Mouse (Mus musculus) intestine, postnatal 0 days (tissue): ENCODE measurements around the gene Ccdc92b. TPM values are rescaled to one million over a fixed set of nuclear protein-coding genes. Genes with fewer than 3 reads are reported as not detected.

Source experiments
- ATAC-seq: fragments of 200-750 bp; cut with Nextera tagmentation; 2 replicates; pipeline ENCODE4 v1.8.0; 2017; ENCODE audit warnings: mild to moderate bottlenecking, moderate TSS enrichment, moderate library complexity
- H3K27ac ChIP-seq: fragments of 300-500 bp; sonication (generic); 2 replicates; pipeline ENCODE4 v1.5.1; 2014; ENCODE audit warnings: mild to moderate bottlenecking, low read depth, low read length, moderate library complexity
- H3K27me3 ChIP-seq: fragments of 300-500 bp; sonication (generic); replicated peaks from 2 replicates; pipeline ENCODE4 v1.6.1; 2014; ENCODE audit warnings: low read length, mixed read lengths; ENCODE audit not compliant: control insufficient read depth, insufficient read depth
- H3K36me3 ChIP-seq: fragments of 300-500 bp; sonication (generic); 2 replicates; pipeline ENCODE4 v1.6.1; 2014; ENCODE audit warnings: mild to moderate bottlenecking, moderate library complexity; ENCODE audit not compliant: control insufficient read depth, insufficient read depth
- H3K4me1 ChIP-seq: fragments of 300-500 bp; sonication (generic); replicated peaks from 2 replicates; pipeline ENCODE4 v1.6.1; 2014; ENCODE audit warnings: antibody characterized with exemption, low read length, mixed read lengths; ENCODE audit not compliant: control insufficient read depth, insufficient read depth
- H3K4me2 ChIP-seq: fragments of 300-500 bp; sonication (generic); replicated peaks from 2 replicates; pipeline ENCODE4 v1.6.1; 2014; ENCODE audit warnings: low read depth, mild to moderate bottlenecking, moderate library complexity
- H3K4me3 ChIP-seq: fragments of 300-500 bp; sonication (generic); 2 replicates; pipeline ENCODE4 v1.5.1; 2014; ENCODE audit warnings: low read depth, low read length
- H3K9ac ChIP-seq: fragments of 300-500 bp; sonication (generic); 2 replicates; pipeline ENCODE4 v1.6.1; 2014; ENCODE audit warnings: mild to moderate bottlenecking, low read depth, low read length
- H3K9me3 ChIP-seq: fragments of 300-500 bp; sonication (generic); 2 replicates; pipeline ENCODE4 v1.6.1; 2016; ENCODE audit warnings: mixed run types; ENCODE audit not compliant: control insufficient read depth
- CTCF ChIP-seq: sonication (generic); IDR thresholded peaks from 2 replicates; pipeline ENCODE4 v1.5.1; 2016; ENCODE audit warnings: low read depth, mild to moderate bottlenecking, control low read depth, antibody characterized with exemption, moderate library complexity
- WGBS: fragments of 180-500 bp; shearing (Covaris S2); extraction: QIAGEN DNeasy Blood & Tissue Kit; methylation state at CpG from one replicate; pipeline ENCODE4 v1.1.7; 2014; 5-methylcytosine and 5-hydroxymethylcytosine counted together
- polyA plus RNA-seq: library from polyadenylated mRNA; unstranded; fragments of >200 nt; fragmentation: Nextera tagmentation; extraction: Ambion mirVana; gene quantifications from 2 replicates; pipeline ENCODE4 v1.2.1, GENCODE M21; 2015

Ccdc92b gene
- polyA plus RNA-seq, 1 experiment from 2014 or later = 0.25 TPM

GRCm38 (mm10) chr11:74660336-74660735 lies 40.9 kb downstream of the Ccdc92b start:
- Histone ChIP-seq H3K9ac (no peak overlapping the region), H3K27me3 (no peaks in the 10 kb centered on the region), H3K36me3 (peaks cover 91% of the 10 kb centered on the region), H3K9me3 (no peaks in the 10 kb centered on the region), H3K27ac (0 out of 2 replicates have a peak overlapping the region, but pooled peaks have one; percentile 7), H3K4me1 (no peaks in the 10 kb centered on the region), H3K4me2 (no peak overlapping the region), H3K4me3 (no peak overlapping the region)
- no peak for ATAC-seq
- 84% methylated on average over 13 of the region's 13 CpGs for WGBS
- TF ChIP-seq CTCF = no peak

DNA sequence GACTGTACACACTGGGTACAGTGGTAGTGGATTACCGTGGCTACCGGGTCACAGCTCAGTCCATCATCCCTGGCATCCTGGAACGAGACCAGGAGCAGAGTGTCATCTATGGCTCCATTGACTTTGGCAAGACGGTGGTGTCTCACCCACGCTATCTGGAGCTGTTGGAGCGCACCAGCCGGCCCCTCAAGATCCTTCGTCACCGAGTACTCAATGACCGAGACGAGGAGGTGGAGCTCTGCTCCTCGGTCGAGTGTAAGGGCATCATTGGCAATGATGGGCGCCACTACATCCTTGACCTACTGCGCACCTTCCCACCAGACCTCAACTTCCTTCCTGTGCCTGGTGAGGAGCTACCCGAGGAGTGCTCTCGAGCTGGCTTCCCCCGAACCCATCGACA lies 42.2 kb downstream of the Ccdc92b start:
- H3K4me2 ChIP-seq = no peak overlapping the region
- no peaks in the 10 kb centered on the region for H3K9me3 ChIP-seq
- peaks cover 99% of the 10 kb centered on the region for H3K36me3 ChIP-seq
- no peak for ATAC-seq
- TF ChIP-seq CTCF = no peak
- 89% methylated on average over 19 of the region's 19 CpGs for WGBS
- H3K4me1 ChIP-seq = no peaks in the 10 kb centered on the region
- no peak overlapping the region for H3K27ac ChIP-seq
- no peak overlapping the region for H3K9ac ChIP-seq
- no peak overlapping the region for H3K4me3 ChIP-seq
- H3K27me3 ChIP-seq = no peaks in the 10 kb centered on the region

DNA sequence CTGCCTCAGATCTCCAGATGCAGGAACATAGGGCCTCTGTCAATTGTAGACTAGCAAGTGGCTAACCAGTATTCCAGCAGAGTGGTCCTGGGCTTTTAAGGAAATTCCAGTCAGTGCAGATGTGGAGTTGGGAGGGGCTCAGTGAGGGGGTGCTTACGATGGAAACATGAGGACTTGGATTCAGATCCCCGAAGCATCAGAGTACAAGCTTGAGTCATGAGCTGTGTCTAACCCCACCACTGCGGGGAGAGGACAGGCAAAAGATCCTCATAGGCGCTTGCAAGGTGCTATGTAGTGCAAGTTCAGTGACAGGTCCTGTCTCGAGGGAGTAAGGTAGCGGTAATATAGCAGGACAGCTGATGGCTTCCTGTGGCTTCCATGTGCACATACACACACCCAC lies 42.8 kb downstream of the Ccdc92b start:
- Histone ChIP-seq H3K36me3 (peaks cover 99% of the 10 kb centered on the region), H3K4me2 (no peak overlapping the region), H3K4me1 (no peaks in the 10 kb centered on the region), H3K9me3 (no peaks in the 10 kb centered on the region), H3K4me3 (no peak overlapping the region), H3K27me3 (no peaks in the 10 kb centered on the region), H3K9ac (no peak overlapping the region), H3K27ac (no peak overlapping the region)
- no peak for TF ChIP-seq CTCF
- 77% methylated on average over 6 of the region's 6 CpGs for WGBS
- ATAC-seq = no peak

GRCm38 (mm10) chr11:74664279-74664678 lies 44.9 kb downstream of the Ccdc92b start:
- WGBS = 91% methylated on average over 3 of the region's 3 CpGs
- Histone ChIP-seq H3K27ac (no peak overlapping the region), H3K4me2 (no peak overlapping the region), H3K9me3 (no peaks in the 10 kb centered on the region), H3K9ac (no peak overlapping the region), H3K4me1 (no peaks in the 10 kb centered on the region), H3K4me3 (no peak overlapping the region), H3K36me3 (peaks cover 99% of the 10 kb centered on the region), H3K27me3 (no peaks in the 10 kb centered on the region)
- ATAC-seq = no peak
- no peak for TF ChIP-seq CTCF

DNA sequence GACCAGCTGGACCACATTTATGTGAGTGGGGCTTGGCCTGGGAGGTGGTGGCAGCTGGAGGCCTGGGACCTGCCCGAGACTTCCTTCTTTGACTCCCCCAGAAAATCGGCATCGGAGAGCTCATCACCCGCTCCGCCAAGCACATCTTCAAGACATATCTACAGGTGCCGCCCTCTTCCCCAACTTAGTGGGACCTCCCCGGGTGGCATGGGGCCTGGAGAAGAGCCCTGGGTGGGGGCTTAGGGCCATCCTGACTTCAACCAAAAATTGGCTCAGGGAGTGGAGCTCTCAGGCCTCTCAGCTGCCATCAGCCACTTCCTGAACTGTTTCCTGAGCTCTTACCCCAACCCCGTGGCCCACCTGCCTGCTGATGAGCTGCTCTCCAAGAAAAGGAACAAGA lies 45.5 kb downstream of the Ccdc92b start:
- H3K9ac ChIP-seq = no peak overlapping the region
- no peaks in the 10 kb centered on the region for H3K27me3 ChIP-seq
- no peaks in the 10 kb centered on the region for H3K4me1 ChIP-seq
- H3K36me3 ChIP-seq = peaks cover 98% of the 10 kb centered on the region
- ATAC-seq = no peak
- H3K9me3 ChIP-seq = no peaks in the 10 kb centered on the region
- TF ChIP-seq CTCF = no peak
- H3K27ac ChIP-seq = no peak overlapping the region
- 92% methylated on average over 8 of the region's 8 CpGs for WGBS
- no peak overlapping the region for H3K4me3 ChIP-seq
- no peak overlapping the region for H3K4me2 ChIP-seq

- Histone ChIP-seq H3K36me3 (peaks cover 94% of the 10 kb centered on the region), H3K4me1 (no peaks in the 10 kb centered on the region), H3K27ac (no peak overlapping the region), H3K27me3 (no peaks in the 10 kb centered on the region), H3K9me3 (no peaks in the 10 kb centered on the region), H3K9ac (no peak overlapping the region), H3K4me3 (no peak overlapping the region), H3K4me2 (no peak overlapping the region)
- ATAC-seq = no peak
- no peak for TF ChIP-seq CTCF
- 89% methylated on average over 17 of the region's 17 CpGs for whole genome bisulfite sequencing
Measured at GRCm38 (mm10) chr11:74665631-74666283, 46.4 kb downstream of the Ccdc92b start.

GRCm38 (mm10) chr11:74666284-74666652 lies 46.9 kb downstream of the Ccdc92b start:
- WGBS = 88% methylated on average over 5 of the region's 5 CpGs
- no peak for ATAC-seq
- no peak overlapping the region for H3K4me2 ChIP-seq
- no peaks in the 10 kb centered on the region for H3K27me3 ChIP-seq
- peaks cover 89% of the 10 kb centered on the region for H3K36me3 ChIP-seq
- no peak for TF ChIP-seq CTCF
- no peaks in the 10 kb centered on the region for H3K9me3 ChIP-seq
- H3K9ac ChIP-seq = no peak overlapping the region
- H3K27ac ChIP-seq = no peak overlapping the region
- H3K4me3 ChIP-seq = no peak overlapping the region
- no peaks in the 10 kb centered on the region for H3K4me1 ChIP-seq
